Mouse (Mus musculus) embryonic facial prominence, embryonic 15.5 days (tissue): ENCODE results near the gene Prph. TPM values are rescaled to one million over a fixed set of nuclear protein-coding genes. Genes with fewer than 3 reads are reported as not detected.

Experiments used
- ATAC-seq: fragments of 200-750 bp; cut with Nextera tagmentation; 2 replicates; pipeline ENCODE4 v1.8.0; 2017; ENCODE audit warnings: low read depth, moderate TSS enrichment; ENCODE audit not compliant: insufficient number of reproducible peaks, low FRiP score, low TSS enrichment
- H3K27ac ChIP-seq: fragments of 300-500 bp; sonication (generic); replicated peaks from 2 replicates; pipeline ENCODE4 v1.5.1; 2015; ENCODE audit warnings: mild to moderate bottlenecking, inconsistent platforms
- H3K27me3 ChIP-seq: fragments of 300-500 bp; sonication (generic); 2 replicates; pipeline ENCODE4 v1.6.1; 2015; ENCODE audit warnings: inconsistent platforms
- H3K36me3 ChIP-seq: fragments of 300-500 bp; sonication (generic); 2 replicates; pipeline ENCODE4 v1.6.1; 2015; ENCODE audit warnings: mild to moderate bottlenecking, inconsistent platforms
- H3K4me1 ChIP-seq: fragments of 300-500 bp; sonication (generic); 2 replicates; pipeline ENCODE4 v1.6.1; 2015; ENCODE audit warnings: inconsistent platforms
- H3K4me2 ChIP-seq: fragments of 300-500 bp; sonication (generic); replicated peaks from 2 replicates; pipeline ENCODE4 v1.6.1; 2015; ENCODE audit warnings: mild to moderate bottlenecking, inconsistent platforms
- H3K4me3 ChIP-seq: fragments of 300-500 bp; sonication (generic); replicated peaks from 2 replicates; pipeline ENCODE4 v1.5.1; 2015; ENCODE audit warnings: mild to moderate bottlenecking, inconsistent platforms
- H3K9ac ChIP-seq: fragments of 300-500 bp; sonication (generic); 2 replicates; pipeline ENCODE4 v1.6.1; 2015; ENCODE audit warnings: inconsistent platforms
- H3K9me3 ChIP-seq: fragments of 300-500 bp; sonication (generic); replicated peaks from 2 replicates; pipeline ENCODE4 v1.6.1; 2016; ENCODE audit warnings: inconsistent platforms
- WGBS: fragments of 180-500 bp; shearing (Covaris S2); methylation state at CpG from one replicate; pipeline ENCODE4 v1.1.7; 2015; 5-methylcytosine and 5-hydroxymethylcytosine counted together
- polyA plus RNA-seq: library from polyadenylated mRNA; unstranded; fragments of >200 nt; fragmentation: Nextera tagmentation; extraction: Ambion mirVana; gene quantifications from 2 replicates; pipeline ENCODE4 v1.2.1, GENCODE M21; 2015

The Prph gene
- polyA plus RNA-seq, 1 experiment from 2014 or later: 9.9 TPM

- Histone ChIP-seq H3K36me3 (no peaks in the 10 kb centered on the region), H3K4me2 (no peak overlapping the region)
- WGBS: 21% methylated on average over 7 of the region's 8 CpGs
Observed at GRCm38 (mm10) chr15:99024668-99025314, 30.2 kb upstream of the Prph start.

GRCm38 (mm10) chr15:99025414-99025813, 29.6 kb upstream of the Prph start:
- H3K4me1 ChIP-seq: peaks cover 6% of the 10 kb centered on the region
- H3K36me3 ChIP-seq: no peaks in the 10 kb centered on the region
- WGBS: 76% methylated on average over 13 of the region's 13 CpGs
- no peak overlapping the region for H3K9ac ChIP-seq
- H3K4me3 ChIP-seq: no peak overlapping the region
- no peak overlapping the region for H3K4me2 ChIP-seq
- no peaks in the 10 kb centered on the region for H3K27me3 ChIP-seq
- ATAC-seq: no peak
- no peaks in the 10 kb centered on the region for H3K9me3 ChIP-seq
- H3K27ac ChIP-seq: no peak overlapping the region

More at GRCm38 (mm10) chr15:99024668-99025314, 30.2 kb upstream of the Prph start:
- H3K9ac ChIP-seq: no peak overlapping the region
- ATAC-seq: no peak
- no peaks in the 10 kb centered on the region for H3K27me3 ChIP-seq
- no peaks in the 10 kb centered on the region for H3K9me3 ChIP-seq
- H3K4me3 ChIP-seq: no peak overlapping the region
- no peak overlapping the region for H3K27ac ChIP-seq
- peaks cover 6% of the 10 kb centered on the region for H3K4me1 ChIP-seq

GRCm38 (mm10) chr15:99026259-99026658, 28.7 kb upstream of the Prph start:
- WGBS: 61% methylated on average over 4 of the region's 4 CpGs
- H3K9me3 ChIP-seq: no peaks in the 10 kb centered on the region
- H3K4me2 ChIP-seq: no peak overlapping the region
- H3K27me3 ChIP-seq: no peaks in the 10 kb centered on the region
- H3K36me3 ChIP-seq: no peaks in the 10 kb centered on the region
- no peak overlapping the region for H3K27ac ChIP-seq
- no peak for ATAC-seq
- H3K9ac ChIP-seq: no peak overlapping the region
- H3K4me3 ChIP-seq: no peak overlapping the region
- H3K4me1 ChIP-seq: peaks cover 8% of the 10 kb centered on the region

GRCm38 (mm10) chr15:99027116-99027515, 27.9 kb upstream of the Prph start:
- H3K36me3 ChIP-seq: no peaks in the 10 kb centered on the region
- WGBS: 66% methylated on average over 5 of the region's 5 CpGs
- no peak for ATAC-seq

GRCm38 (mm10) chr15:99028874-99029458, 26.0 kb upstream of the Prph start:
- H3K36me3 ChIP-seq: no peaks in the 10 kb centered on the region
- peaks cover 23% of the 10 kb centered on the region for H3K4me1 ChIP-seq
- ATAC-seq: no peak
- H3K27me3 ChIP-seq: no peaks in the 10 kb centered on the region
- H3K4me2 ChIP-seq: peak overlapping the region; percentile 76
- H3K27ac ChIP-seq: peak overlapping the region; percentile 84
- peak overlapping the region; percentile 37; the same call in 1 of the 2 replicates for H3K9ac ChIP-seq
- peak overlapping the region; percentile 69 for H3K4me3 ChIP-seq
- WGBS: 3% methylated on average over 10 of the region's 10 CpGs
- H3K9me3 ChIP-seq: no peaks in the 10 kb centered on the region

More at GRCm38 (mm10) chr15:99027116-99027515, 27.9 kb upstream of the Prph start:
- Histone ChIP-seq H3K9ac (no peak overlapping the region), H3K9me3 (no peaks in the 10 kb centered on the region), H3K4me1 (peaks cover 15% of the 10 kb centered on the region), H3K27me3 (no peaks in the 10 kb centered on the region), H3K27ac (no peak overlapping the region), H3K4me3 (no peak overlapping the region), H3K4me2 (no peak overlapping the region)

GRCm38 (mm10) chr15:99029619-99030584, 25.1 kb upstream of the Prph start, which contains the start of gene Tuba1c:
Gene Tuba1c, plus strand, starts transcription at chr15:99029891.
- Histone ChIP-seq H3K36me3 (peaks cover 5% of the 10 kb centered on the region; the same call in 1 of the 2 replicates), H3K27ac (peak within 1 kb of the TSS; percentile 84), H3K9ac (peak within 1 kb of the TSS; percentile 59), H3K27me3 (no peaks in the 10 kb centered on the region), H3K4me1 (peaks cover 23% of the 10 kb centered on the region), H3K4me2 (peak within 1 kb of the TSS; percentile 76), H3K4me3 (peak within 1 kb of the TSS; percentile 69), H3K9me3 (no peaks in the 10 kb centered on the region)
- ATAC-seq: peak; percentile 94
- under 1% methylated on average over 52 of the region's 52 CpGs for WGBS

GRCm38 (mm10) chr15:99030585-99031387, 24.2 kb upstream of the Prph start:
- 9% methylated on average over 26 of the region's 26 CpGs for WGBS
- Histone ChIP-seq H3K9me3 (no peaks in the 10 kb centered on the region), H3K27me3 (no peaks in the 10 kb centered on the region), H3K4me3 (peak overlapping the region; percentile 69), H3K4me1 (peaks cover 23% of the 10 kb centered on the region), H3K27ac (peak overlapping the region; percentile 84), H3K36me3 (peaks cover 14% of the 10 kb centered on the region), H3K4me2 (peak overlapping the region; percentile 76), H3K9ac (peak overlapping the region; percentile 59)
- peak; percentile 45; the same call in 1 of the 2 replicates for ATAC-seq

GRCm38 (mm10) chr15:99031388-99031675, 23.6 kb upstream of the Prph start:
- WGBS: 83% methylated on average over 4 of the region's 4 CpGs
- peak overlapping the region; percentile 69 for H3K4me3 ChIP-seq
- peak overlapping the region; percentile 76 for H3K4me2 ChIP-seq
- no peaks in the 10 kb centered on the region for H3K27me3 ChIP-seq
- no peaks in the 10 kb centered on the region for H3K9me3 ChIP-seq
- H3K9ac ChIP-seq: no peak overlapping the region
- H3K36me3 ChIP-seq: peaks cover 19% of the 10 kb centered on the region
- peaks cover 23% of the 10 kb centered on the region for H3K4me1 ChIP-seq
- no peak for ATAC-seq
- H3K27ac ChIP-seq: no peak overlapping the region

- Histone ChIP-seq H3K9ac (no peak overlapping the region), H3K27me3 (no peaks in the 10 kb centered on the region), H3K4me1 (peaks cover 23% of the 10 kb centered on the region), H3K36me3 (peaks cover 25% of the 10 kb centered on the region), H3K9me3 (no peaks in the 10 kb centered on the region), H3K4me3 (peak overlapping the region; percentile 69), H3K27ac (no peak overlapping the region), H3K4me2 (peak overlapping the region; percentile 76)
- no peak for ATAC-seq
- 68% methylated on average over 9 of the region's 9 CpGs for WGBS
Observed at GRCm38 (mm10) chr15:99032041-99032725, 22.8 kb upstream of the Prph start.

GRCm38 (mm10) chr15:99032726-99033250, 22.2 kb upstream of the Prph start:
- Histone ChIP-seq H3K4me2 (peak overlapping the region; percentile 76), H3K36me3 (peaks cover 25% of the 10 kb centered on the region), H3K9me3 (no peaks in the 10 kb centered on the region), H3K27ac (0 out of 2 replicates have a peak overlapping the region, but pooled peaks have one; percentile 7), H3K4me3 (peak overlapping the region; percentile 69), H3K9ac (no peak overlapping the region), H3K4me1 (peaks cover 23% of the 10 kb centered on the region), H3K27me3 (no peaks in the 10 kb centered on the region)
- no peak for ATAC-seq
- 63% methylated on average over 7 of the region's 7 CpGs for WGBS
